Mouse (Mus musculus) gastrocnemius, adult 8-10 months (tissue): Measurements from ENCODE around the gene Gna13. TPM values are rescaled to one million over a fixed set of nuclear protein-coding genes. Genes with fewer than 3 reads are reported as not detected.
A peak's percentile ranks its signal among the peaks of the same experiment; 100 is the strongest.

Source experiments
- DNase-seq, 2 experiments: peaks; one replicate each; pipeline ENCODE4 v3.0.0; 2022; ENCODE audit warnings: low spot score in 2 of 2
- total RNA-seq, 4 experiments: library from RNA; stranded (reverse); gene quantifications; 2 replicates each; pipeline ENCODE4 v1.2.4; 2022

Gene Gna13
- total RNA-seq, 4 experiments from 2014 or later = 23.3 to 30.3 (median 28.4) TPM

- DNase-seq = peak in 1 of 2 experiments; percentile 22
These were observed 6.5 kb downstream of the Gna13 start for GRCm38 (mm10) chr11:109369026-109369637.

DNA sequence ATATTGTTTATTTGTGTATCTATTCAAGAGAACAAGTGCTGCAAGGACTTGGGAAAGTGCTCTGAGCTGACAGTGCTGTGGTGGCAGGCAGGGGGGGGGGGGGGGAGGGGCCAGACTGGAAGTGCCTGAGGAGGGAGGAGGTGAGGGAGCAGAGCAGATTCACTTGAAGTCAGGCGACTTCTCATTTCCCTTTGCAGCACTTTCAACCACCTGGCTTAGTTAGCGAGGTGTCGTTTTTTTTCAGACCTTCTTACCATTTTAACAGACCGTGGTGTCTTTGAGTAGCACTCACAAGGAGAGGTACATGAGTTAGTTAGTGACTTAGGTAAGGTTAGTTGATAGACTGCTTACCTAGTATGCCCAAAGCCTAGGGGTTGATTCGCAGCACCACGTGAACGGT, 12.8 kb downstream of the Gna13 start:
- no peak for DNase-seq

GRCm38 (mm10) chr11:109376484-109377143, 14.0 kb downstream of the Gna13 start:
- no peak for DNase-seq

DNA sequence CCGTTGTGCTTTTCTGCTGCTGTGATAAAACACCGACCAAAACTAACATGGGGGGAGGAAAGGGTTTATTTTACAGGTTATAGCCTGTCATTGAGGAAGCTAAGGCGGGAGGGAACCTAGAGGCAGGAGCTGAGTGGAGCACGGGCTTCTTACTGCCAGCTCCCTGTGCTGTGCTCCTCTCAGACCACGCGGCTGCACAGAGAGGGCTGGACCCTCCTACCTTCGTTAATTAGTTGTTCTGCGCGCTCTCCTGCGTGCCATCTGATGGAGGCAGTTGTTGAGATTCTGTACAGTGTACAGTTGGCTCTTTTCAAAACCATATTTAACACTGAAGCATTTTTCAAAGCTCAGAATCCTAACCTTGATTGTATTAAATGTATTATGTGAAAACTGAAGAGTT, 14.8 kb downstream of the Gna13 start:
- no peak for DNase-seq

DNA sequence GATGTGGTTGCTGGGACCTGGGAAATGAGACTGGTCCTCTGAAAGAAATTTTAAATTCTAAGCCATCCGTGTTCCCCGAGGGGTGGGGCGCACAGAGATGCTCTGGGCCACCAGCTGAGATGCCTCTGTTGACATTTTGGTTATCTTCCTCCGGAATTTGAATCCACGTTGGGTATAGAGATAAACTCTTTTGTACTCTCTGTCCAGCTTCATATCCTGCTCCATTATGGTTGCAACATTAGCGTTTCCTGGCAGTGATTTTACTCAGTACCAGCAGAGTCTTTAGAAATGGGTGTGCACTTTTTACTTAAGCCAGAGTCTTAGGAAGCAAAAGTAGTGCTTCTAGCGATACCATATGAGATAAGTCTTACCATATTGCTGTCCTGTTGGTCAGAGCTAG, 15.4 kb downstream of the Gna13 start:
- no peak for DNase-seq

- DNase-seq = no peak
These were observed 18.0 kb downstream of the Gna13 start for GRCm38 (mm10) chr11:109380662-109381061.

GRCm38 (mm10) chr11:109385296-109385695, 22.7 kb downstream of the Gna13 start:
- DNase-seq = no peak

GRCm38 (mm10) chr11:109389046-109389445, 26.4 kb downstream of the Gna13 start:
- DNase-seq = no peak

DNA sequence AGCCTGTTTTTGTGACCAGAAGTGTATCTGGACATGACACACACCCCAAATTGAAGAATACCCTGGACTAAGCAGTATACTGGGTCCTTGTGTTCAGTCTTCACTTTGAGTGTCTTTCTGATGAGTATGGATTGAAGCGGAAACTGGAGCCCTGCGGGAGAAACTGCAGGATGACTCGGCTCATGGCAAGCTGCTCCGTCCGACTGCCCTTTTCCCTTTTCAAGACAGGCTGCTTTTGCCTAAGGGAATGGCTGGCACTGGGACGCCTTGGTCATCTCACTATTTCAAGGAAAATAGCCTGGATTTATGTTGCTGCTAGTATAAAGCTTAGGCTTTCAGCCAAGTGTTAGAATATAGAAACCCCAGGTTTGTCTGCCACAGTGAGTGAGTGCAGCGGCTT, 28.6 kb downstream of the Gna13 start:
- DNase-seq = no peak

DNA sequence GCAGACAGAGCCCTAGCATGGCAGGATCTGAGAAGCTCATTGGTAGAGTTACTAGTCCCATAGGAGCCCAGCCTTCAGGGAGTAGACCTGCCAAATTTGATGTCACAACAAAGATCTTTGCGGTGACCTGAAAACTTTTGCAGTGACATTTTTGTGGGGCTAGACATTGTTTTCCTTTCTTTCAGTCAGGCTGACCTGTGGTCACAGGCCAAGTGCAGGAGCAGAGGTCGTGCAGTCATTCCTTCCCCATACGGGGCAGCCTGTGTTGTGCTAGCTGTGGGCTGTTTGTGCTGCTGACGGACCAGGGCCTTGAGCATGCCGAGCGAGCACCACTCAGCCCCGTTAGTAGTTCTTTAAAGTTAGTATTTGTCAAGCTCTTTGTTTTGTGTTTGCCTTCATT, 29.1 kb downstream of the Gna13 start:
- no peak for DNase-seq

DNA sequence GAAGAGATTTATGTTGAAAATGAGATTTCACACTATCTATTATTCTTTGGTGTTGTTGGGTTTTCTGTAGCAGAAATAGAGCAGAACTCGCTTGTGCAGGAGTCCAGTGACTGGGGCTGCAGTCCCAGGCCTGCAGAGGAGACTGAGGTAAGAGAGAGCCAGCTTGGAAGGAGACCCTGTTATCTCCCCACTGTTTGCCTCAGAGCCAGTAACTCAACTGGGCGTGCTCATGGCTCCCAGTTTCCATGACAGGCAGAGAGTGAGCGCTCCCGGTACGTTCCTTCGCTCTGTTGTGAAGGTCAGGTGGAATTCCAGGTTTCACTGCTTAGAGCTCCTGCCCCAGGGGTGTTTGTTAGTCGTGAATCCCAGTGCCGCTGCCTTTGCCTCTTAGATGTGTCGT, 30.0 kb downstream of the Gna13 start:
- DNase-seq = no peak

GRCm38 (mm10) chr11:109394758-109395157, 32.1 kb downstream of the Gna13 start:
- no peak for DNase-seq

DNA sequence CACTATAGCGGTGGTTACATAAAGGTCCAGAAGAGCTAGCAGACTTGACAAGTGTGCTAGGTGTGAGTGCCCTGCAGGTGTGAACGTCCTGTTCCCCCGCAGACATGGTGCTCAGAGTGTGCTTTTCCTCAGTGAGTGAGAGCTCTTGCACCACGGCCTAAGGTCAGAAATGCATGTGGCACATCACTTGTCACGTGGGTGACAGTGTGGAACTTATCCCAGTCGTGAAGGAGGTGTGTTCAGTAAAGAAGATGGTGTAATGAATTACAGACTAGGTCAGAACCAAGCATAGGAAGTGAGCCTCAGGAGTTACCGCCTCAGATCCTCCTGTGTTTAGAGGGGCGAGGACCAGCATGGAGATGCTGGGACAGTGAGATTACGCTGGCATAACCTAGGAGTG, 32.7 kb downstream of the Gna13 start:
- no peak for DNase-seq

DNA sequence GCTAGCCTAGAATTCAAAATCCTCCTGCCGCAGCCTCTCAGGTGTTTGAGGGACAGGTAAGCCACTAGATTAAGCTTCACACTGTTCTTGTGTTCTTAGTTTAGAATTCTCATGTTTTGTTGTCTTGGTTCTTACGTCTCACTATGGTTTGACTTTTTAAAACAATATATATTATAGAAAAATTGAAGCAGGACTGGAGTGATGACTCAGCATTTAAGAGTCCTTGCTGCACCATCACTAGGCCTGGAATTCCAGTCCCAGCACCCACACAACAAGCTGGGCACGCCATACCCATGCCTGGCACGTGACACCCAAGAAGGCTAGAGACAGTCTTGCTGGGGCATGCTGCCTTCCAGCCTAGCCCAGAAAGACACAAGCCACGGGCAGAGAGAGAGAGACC, 43.8 kb downstream of the Gna13 start:
- no peak for DNase-seq

GRCm38 (mm10) chr11:109410197-109410980, 47.8 kb downstream of the Gna13 start:
- no peak for DNase-seq

DNA sequence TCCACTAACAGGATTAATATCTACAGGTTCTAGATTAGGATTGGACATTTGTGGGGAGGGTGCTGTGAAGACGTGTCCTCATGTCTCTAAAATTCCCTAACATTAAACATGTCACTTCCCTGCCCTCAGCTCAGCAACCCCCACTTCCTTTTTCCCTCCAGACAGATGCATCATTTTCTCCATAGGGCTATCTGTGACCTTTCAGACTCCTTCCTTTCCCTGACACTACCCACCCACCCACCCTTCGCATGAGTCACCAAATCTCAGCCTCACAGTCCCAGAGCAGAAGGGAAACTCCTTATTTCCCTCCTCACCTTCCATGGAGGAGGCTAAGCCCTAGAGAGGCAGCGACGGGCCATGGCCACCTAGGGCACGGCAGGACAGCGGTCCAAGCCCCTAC, 51.0 kb downstream of the Gna13 start, which contains the start of gene 9930022D16Rik:
Gene 9930022D16Rik (plus strand): TSS at position 301 of the 400 bp plus-strand sequence.
- DNase-seq = no peak

DNA sequence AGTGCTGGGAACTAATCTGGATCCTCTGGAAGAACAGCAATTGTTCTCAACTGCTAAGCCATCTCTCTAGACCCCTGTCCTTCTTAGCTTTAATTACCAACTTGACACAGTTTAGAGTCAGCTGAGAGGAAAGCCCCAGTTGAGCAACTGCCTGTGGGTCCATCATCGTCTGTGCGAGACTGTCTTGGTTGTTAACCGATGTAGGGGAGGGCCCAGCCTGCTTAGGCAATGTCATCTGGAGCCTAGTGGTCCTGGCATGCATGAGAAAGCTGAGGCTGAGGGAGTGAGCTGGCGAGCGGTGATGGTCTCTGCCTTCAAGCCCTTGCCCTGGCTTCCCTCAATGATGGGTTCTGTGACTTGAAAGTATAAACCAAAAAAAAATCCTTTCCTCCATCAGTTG, 52.2 kb downstream of the Gna13 start:
- DNase-seq = no peak

GRCm38 (mm10) chr11:109416709-109417420, 54.2 kb downstream of the Gna13 start:
- no peak for DNase-seq

DNA sequence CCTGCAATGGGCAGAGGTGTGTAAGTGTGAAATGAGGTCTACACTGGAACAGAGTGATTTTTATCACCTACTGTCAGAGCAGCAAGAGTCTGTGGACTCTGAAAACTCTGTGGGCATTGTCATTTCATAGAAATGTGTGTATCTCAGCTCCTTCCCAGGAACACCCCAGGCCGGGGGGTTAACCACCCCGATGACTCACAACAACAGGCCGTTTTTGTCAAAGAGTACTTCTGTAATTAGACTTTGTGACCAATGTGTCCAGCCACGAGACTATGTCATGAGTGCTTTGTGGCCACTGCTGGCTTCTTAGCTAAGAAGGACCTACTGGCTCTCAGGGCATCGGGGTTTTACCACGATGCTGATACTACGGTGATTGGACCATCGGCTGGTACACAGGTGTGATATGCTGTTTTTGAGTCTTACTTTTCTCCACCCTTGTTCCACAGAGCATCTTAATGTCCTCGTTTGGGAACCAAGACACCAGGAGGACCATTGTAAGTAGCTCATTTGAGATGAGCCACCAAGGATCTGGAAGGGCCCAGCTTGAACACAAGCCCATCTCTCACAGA, 54.9 kb downstream of the Gna13 start:
- DNase-seq = no peak

- DNase-seq = no peak
These were observed 56.8 kb downstream of the Gna13 start for GRCm38 (mm10) chr11:109419461-109419860.

- DNase-seq = no peak
These were observed 57.4 kb downstream of the Gna13 start for GRCm38 (mm10) chr11:109419961-109420566.
